Mouse (Mus musculus): ENCODE results near the gene Lss. TPM values are rescaled to one million over a fixed set of nuclear protein-coding genes. Genes with fewer than 3 reads are reported as not detected.

Lss gene
- polyA plus RNA-seq (2014; fragmentation: Illumina TruSeq; extraction: RNeasy Lipid Tissue Mini Kit (QIAGEN cat#74804); ENCODE audit: low replicate concordance), result 3.6 TPM

DNA sequence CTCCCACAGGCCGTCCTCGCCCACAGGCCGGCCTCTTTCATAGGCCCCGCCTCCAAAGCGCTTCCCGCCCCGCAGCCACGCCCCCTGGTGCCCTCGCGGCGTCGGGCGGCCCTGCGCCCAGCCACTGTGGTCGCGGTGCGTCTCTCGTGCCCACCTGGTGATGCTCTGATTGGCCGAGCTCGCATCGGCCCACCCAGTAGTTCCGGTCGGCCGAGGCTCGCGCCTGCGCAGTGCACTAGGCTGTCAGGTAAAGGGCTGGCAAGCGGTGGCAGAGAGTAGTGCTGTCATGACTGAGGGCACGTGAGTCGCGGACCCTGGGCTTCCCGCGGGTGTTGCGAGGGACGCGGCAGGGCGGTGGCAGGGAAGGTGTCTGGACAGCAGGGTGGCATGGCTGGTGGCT is at the start of gene Lss:
Gene Lss, plus strand, starts transcription at position 214 of the 400 bp plus-strand sequence.

GRCm38 (mm10) chr10:76561972-76562371 is 30.6 kb downstream of the Lss start, which contains the start of gene Spatc1l:
Spatc1l (plus strand) TSS chr10:76562272.

DNA sequence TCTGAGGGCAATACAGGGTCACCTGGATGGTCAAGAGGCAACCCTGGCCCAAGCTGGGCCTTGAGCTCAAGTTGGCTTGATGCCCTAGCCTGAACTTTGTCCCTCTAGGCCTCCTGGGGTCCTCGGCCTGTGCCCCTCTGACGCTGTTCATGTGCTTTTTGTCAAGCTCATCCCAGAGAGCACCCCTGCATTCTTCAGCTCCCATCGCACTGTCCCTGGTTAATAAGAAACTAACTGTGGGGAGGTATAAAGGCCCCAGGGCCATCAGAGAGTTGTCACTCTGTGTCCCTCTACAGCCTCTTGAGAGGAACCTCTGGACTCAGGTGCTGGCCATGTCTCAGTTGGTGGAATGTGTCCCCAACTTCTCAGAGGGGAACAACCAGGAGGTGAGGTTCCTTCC is 44.0 kb downstream of the Lss start, which contains the start of gene Ftcd:
Gene Ftcd, plus strand, starts transcription at position 275 of the 400 bp plus-strand sequence.

Other genes with a start within 250 kb of the Lss start
- 8.8 TPM for gene Dip2a, start 186.3 kb upstream of the Lss start, polyA plus RNA-seq (2014; fragmentation: Illumina TruSeq; extraction: RNeasy Lipid Tissue Mini Kit (QIAGEN cat#74804); ENCODE audit: low replicate concordance)
- gene AC141477.1, start 91.1 kb upstream of the Lss start, polyA plus RNA-seq (2014; fragmentation: Illumina TruSeq; extraction: RNeasy Lipid Tissue Mini Kit (QIAGEN cat#74804); ENCODE audit: low replicate concordance), result not detected
- 8.7 TPM for gene Pcnt, start 88.8 kb upstream of the Lss start, polyA plus RNA-seq (2014; fragmentation: Illumina TruSeq; extraction: RNeasy Lipid Tissue Mini Kit (QIAGEN cat#74804); ENCODE audit: low replicate concordance)
- gene 2610028H24Rik, start 82.5 kb upstream of the Lss start, polyA plus RNA-seq (2014; fragmentation: Illumina TruSeq; extraction: RNeasy Lipid Tissue Mini Kit (QIAGEN cat#74804); ENCODE audit: low replicate concordance), result not detected
- gene Mcm3ap, start 62.7 kb upstream of the Lss start, polyA plus RNA-seq (2014; fragmentation: Illumina TruSeq; extraction: RNeasy Lipid Tissue Mini Kit (QIAGEN cat#74804); ENCODE audit: low replicate concordance), result 3.3 TPM
- 1.3 TPM for gene Ybey, start 62.5 kb upstream of the Lss start, polyA plus RNA-seq (2014; fragmentation: Illumina TruSeq; extraction: RNeasy Lipid Tissue Mini Kit (QIAGEN cat#74804); ENCODE audit: low replicate concordance)
- not detected for gene Spatc1l, start 30.7 kb downstream of the Lss start, polyA plus RNA-seq (2014; fragmentation: Illumina TruSeq; extraction: RNeasy Lipid Tissue Mini Kit (QIAGEN cat#74804); ENCODE audit: low replicate concordance)
- not detected for gene Ftcd, start 44.1 kb downstream of the Lss start, polyA plus RNA-seq (2014; fragmentation: Illumina TruSeq; extraction: RNeasy Lipid Tissue Mini Kit (QIAGEN cat#74804); ENCODE audit: low replicate concordance)
- gene Col6a2, start 92.0 kb downstream of the Lss start, polyA plus RNA-seq (2014; fragmentation: Illumina TruSeq; extraction: RNeasy Lipid Tissue Mini Kit (QIAGEN cat#74804); ENCODE audit: low replicate concordance), result 2.6 TPM
- gene Col6a1, start 194.6 kb downstream of the Lss start, polyA plus RNA-seq (2014; fragmentation: Illumina TruSeq; extraction: RNeasy Lipid Tissue Mini Kit (QIAGEN cat#74804); ENCODE audit: low replicate concordance), result 9.5 TPM